Comparison of ENCODE assay signal across 8 mouse cellular contexts in genomic region chr19:43523551-43523950, GRCm38 (mm10). TPM values are rescaled to one million over a fixed set of nuclear protein-coding genes. Genes with fewer than 3 reads are reported as not detected.
A peak's percentile ranks its signal among the peaks of the same experiment; 100 is the strongest.
DNase-seq lines count a peak whose midpoint lies in the region; ATAC-seq and TF ChIP-seq lines count a peak whose summit lies in the region.

No protein-coding gene starts in this region.

- H3K9me3 ChIP-seq in forebrain, embryonic 11.5 days (ENCODE audit: control insufficient read depth, low read length), result no peaks in the 10 kb centered on the region
- H3K9me3 ChIP-seq in intestine, embryonic 14.5 days (ENCODE audit: control insufficient read depth, low read length), result no peaks in the 10 kb centered on the region
- no peaks in the 10 kb centered on the region for H3K9me3 ChIP-seq in liver, embryonic 16.5 days (replicated peaks; ENCODE audit: control insufficient read depth, low read length)
- no peaks in the 10 kb centered on the region for H3K9me3 ChIP-seq in neural tube, embryonic 14.5 days (ENCODE audit: control insufficient read depth, low read length)

- peak overlapping the region; percentile 87 for H3K4me2 ChIP-seq in forebrain, embryonic 11.5 days (ENCODE audit: low read depth, low read length, severe bottlenecking)
- peak overlapping the region; percentile 94 for H3K4me2 ChIP-seq in intestine, embryonic 14.5 days (ENCODE audit: low read length)
- H3K4me2 ChIP-seq in liver, embryonic 16.5 days (ENCODE audit: low read depth, low read length), result peak overlapping the region; percentile 92
- peak overlapping the region; percentile 64 for H3K4me2 ChIP-seq in neural tube, embryonic 14.5 days (ENCODE audit: low read depth, low read length)

- DNase-seq in gastrocnemius, adult 2 months, result no peak
- no peak for DNase-seq in gastrocnemius, postnatal 10 days
- DNase-seq in adipocyte (ENCODE audit: low spot score), result peak; percentile 20
- DNase-seq in forebrain, embryonic 11.5 days (ENCODE audit: low spot score), result no peak
- peak; percentile 68 for DNase-seq in intestine, embryonic 14.5 days (ENCODE audit: low spot score)
- DNase-seq in urinary bladder, postnatal 4 days (ENCODE audit: low spot score in 2 of 2), result no peak

- intact Hi-C loops in gastrocnemius, adult 2 months (cut with DNase I), result loop anchor here (10.0 kb wide), 1 partner anchor 1349 kb away; no protein-coding TSS in a partner anchor

- ATAC-seq in forebrain, embryonic 11.5 days (replicated peaks; ENCODE audit: low FRiP score), result no peak
- no peak for ATAC-seq in intestine, embryonic 14.5 days (replicated peaks; ENCODE audit: low FRiP score, low TSS enrichment, low read depth)
- no peak for ATAC-seq in liver, embryonic 16.5 days (ENCODE audit: low read depth)
- no peak for ATAC-seq in neural tube, embryonic 14.5 days (ENCODE audit: low read depth)

- no peak for TF ChIP-seq CTCF in gastrocnemius, adult 2 months (IDR thresholded peaks at IDR 0.05)

- H3K9ac ChIP-seq in forebrain, embryonic 11.5 days (ENCODE audit: low read length), result peak overlapping the region; percentile 67
- peak overlapping the region; percentile 41; the same call in 1 of the 2 replicates for H3K9ac ChIP-seq in intestine, embryonic 14.5 days (ENCODE audit: low read length)
- H3K9ac ChIP-seq in liver, embryonic 16.5 days (ENCODE audit: low read depth, low read length), result peak overlapping the region; percentile 71
- peak overlapping the region; percentile 71; the same call in 1 of the 2 replicates for H3K9ac ChIP-seq in neural tube, embryonic 14.5 days (replicated peaks; ENCODE audit: low read depth, low read length)

- no peaks in the 10 kb centered on the region for H3K36me3 ChIP-seq in forebrain, embryonic 11.5 days (ENCODE audit: control insufficient read depth, insufficient read depth, low read length)
- H3K36me3 ChIP-seq in intestine, embryonic 14.5 days (ENCODE audit: control insufficient read depth, insufficient read depth, low read length), result no peaks in the 10 kb centered on the region
- H3K36me3 ChIP-seq in liver, embryonic 16.5 days (ENCODE audit: control insufficient read depth, insufficient read depth), result no peaks in the 10 kb centered on the region
- no peaks in the 10 kb centered on the region for H3K36me3 ChIP-seq in neural tube, embryonic 14.5 days (ENCODE audit: control insufficient read depth, insufficient read depth, low read length)

- H3K27ac ChIP-seq in gastrocnemius, adult 2 months, result peak overlapping the region; percentile 90
- H3K27ac ChIP-seq in forebrain, embryonic 11.5 days (ENCODE audit: low read depth, low read length), result no peak overlapping the region
- no peak overlapping the region for H3K27ac ChIP-seq in intestine, embryonic 14.5 days (ENCODE audit: low read depth)
- peak overlapping the region; percentile 54 for H3K27ac ChIP-seq in liver, embryonic 16.5 days (ENCODE audit: low read length)
- H3K27ac ChIP-seq in neural tube, embryonic 14.5 days (ENCODE audit: low read depth, low read length), result no peak overlapping the region

- no peaks in the 10 kb centered on the region; the same call in 1 of the 2 replicates for H3K27me3 ChIP-seq in forebrain, embryonic 11.5 days (ENCODE audit: control insufficient read depth, insufficient read depth, low read length)
- no peaks in the 10 kb centered on the region for H3K27me3 ChIP-seq in intestine, embryonic 14.5 days (replicated peaks; ENCODE audit: control insufficient read depth, insufficient read depth, low read length)
- no peaks in the 10 kb centered on the region for H3K27me3 ChIP-seq in liver, embryonic 16.5 days (ENCODE audit: control insufficient read depth, insufficient read depth, low read depth, low read length)
- no peaks in the 10 kb centered on the region for H3K27me3 ChIP-seq in neural tube, embryonic 14.5 days (ENCODE audit: control insufficient read depth, insufficient read depth, low read length)

- H3K4me1 ChIP-seq in forebrain, embryonic 11.5 days (replicated peaks; ENCODE audit: control insufficient read depth, insufficient read depth, low read length), result peaks cover 29% of the 10 kb centered on the region
- peaks cover 15% of the 10 kb centered on the region for H3K4me1 ChIP-seq in intestine, embryonic 14.5 days (replicated peaks; ENCODE audit: control insufficient read depth, insufficient read depth, low read length)
- H3K4me1 ChIP-seq in liver, embryonic 16.5 days (ENCODE audit: control insufficient read depth, low read depth, low read length), result peaks cover 23% of the 10 kb centered on the region
- peaks cover 18% of the 10 kb centered on the region for H3K4me1 ChIP-seq in neural tube, embryonic 14.5 days (ENCODE audit: control insufficient read depth, insufficient read depth, low read length)

- 8% methylated on average over 12 of the region's 12 CpGs for WGBS in forebrain, embryonic 11.5 days
- WGBS in intestine, embryonic 14.5 days, result 5% methylated on average over 12 of the region's 12 CpGs
- WGBS in liver, embryonic 16.5 days (ENCODE audit: insufficient replicate concordance), result 3% methylated on average over 12 of the region's 12 CpGs
- WGBS in neural tube, embryonic 14.5 days, result 6% methylated on average over 12 of the region's 12 CpGs

- H3K4me3 ChIP-seq in gastrocnemius, adult 2 months, result peak overlapping the region; percentile 89
- peak overlapping the region; percentile 70 for H3K4me3 ChIP-seq in forebrain, embryonic 11.5 days (ENCODE audit: low read depth, low read length)
- peak overlapping the region; percentile 70 for H3K4me3 ChIP-seq in intestine, embryonic 14.5 days (ENCODE audit: low read depth, low read length)
- peak overlapping the region; percentile 73 for H3K4me3 ChIP-seq in liver, embryonic 16.5 days (ENCODE audit: low read depth, low read length)
- H3K4me3 ChIP-seq in neural tube, embryonic 14.5 days (ENCODE audit: low read depth, low read length), result peak overlapping the region; percentile 56

RNA-seq across cellular contexts. Expression of gene Got1, which starts 0.9 kb away (rescaled TPM):
- 100 to 1,000 TPM; 316 to 792 TPM for total RNA-seq in gastrocnemius, adult 2 months (2021)
- total RNA-seq in gastrocnemius, postnatal 10 days (2021), result 100 to 1,000 TPM; 152 to 177 TPM
- polyA plus RNA-seq in forebrain, embryonic 11.5 days (2014; fragmentation: Nextera tagmentation; extraction: Ambion mirVana), result 45.5 and 48.2 TPM in 2 replicates
- polyA plus RNA-seq in intestine, embryonic 14.5 days (2014; fragmentation: Nextera tagmentation; extraction: Ambion mirVana), result 33.2 and 35.8 TPM in 2 replicates
- 25.3 and 28.0 TPM in 2 replicates for polyA plus RNA-seq in liver, embryonic 16.5 days (2015; fragmentation: Nextera tagmentation; extraction: Ambion mirVana)
- 81.8 and 99.5 TPM in 2 replicates for polyA plus RNA-seq in neural tube, embryonic 14.5 days (2014; fragmentation: Nextera tagmentation; extraction: Ambion mirVana)

Comparison
In these comparisons a context has a peak if more than half of its experiments do, and no peak if none do; other contexts are left out.
1. DNase-seq: peak in adipocyte (single experiment) and intestine, embryonic 14.5 days (single experiment); none in gastrocnemius, adult 2 months (single experiment), gastrocnemius, postnatal 10 days (single experiment), forebrain, embryonic 11.5 days (single experiment) and urinary bladder, postnatal 4 days (0 of 2).
2. H3K27ac ChIP-seq: peak in gastrocnemius, adult 2 months (single experiment) and liver, embryonic 16.5 days (single experiment); none in forebrain, embryonic 11.5 days (single experiment), intestine, embryonic 14.5 days (single experiment) and neural tube, embryonic 14.5 days (single experiment).
3. Peak in every context shown above with its lines, with median percentiles within 50 percentile points of each other: H3K4me3 ChIP-seq, H3K4me2 ChIP-seq and H3K9ac ChIP-seq.